Mouse (Mus musculus): ENCODE results near the gene Sptb.

GRCm38 (mm10) chr12:76572261-76573251 lies 137.8 kb downstream of the Sptb start:
- no peak for TF ChIP-seq POLR2A (IDR thresholded peaks at IDR 0.05; ENCODE audit: extremely low read depth, insufficient read depth, low read length)
- TF ChIP-seq CTCF (IDR thresholded peaks at IDR 0.05; ENCODE audit: low read depth, low read length) = no peak
